Mouse (Mus musculus) lung, adult 2 months (tissue): ENCODE results near the gene Ptbp3.

Source experiments
- CTCF ChIP-seq: fragments of 200-500 bp; IDR thresholded peaks from 2 replicates; pipeline ENCODE4 v1.5.1; 2011; ENCODE audit warnings: mild to moderate bottlenecking, low read length, control low read depth; ENCODE audit not compliant: insufficient read depth
- POLR2A ChIP-seq: fragments of 200-500 bp; IDR thresholded peaks from 2 replicates; pipeline ENCODE4 v1.6.1; 2011; ENCODE audit warnings: low read depth, mild to moderate bottlenecking, control low read depth, low read length, borderline replicate concordance; ENCODE audit errors: extremely low read depth

GRCm38 (mm10) chr4:59439960-59440359, 109.2 kb downstream of the Ptbp3 start:
- TF ChIP-seq CTCF = no peak
- TF ChIP-seq POLR2A = no peak
